Mouse (Mus musculus) forebrain, embryonic 16.5 days (tissue): ENCODE results near the gene Syngr1. TPM values are rescaled to one million over a fixed set of nuclear protein-coding genes. Genes with fewer than 3 reads are reported as not detected.

Experiments
- ATAC-seq: fragments of 200-750 bp; cut with Nextera tagmentation; 2 replicates; pipeline ENCODE4 v1.8.0; 2017; ENCODE audit warnings: mild to moderate bottlenecking, moderate library complexity
- H3K27ac ChIP-seq: fragments of 300-500 bp; sonication (generic); 2 replicates; pipeline ENCODE4 v1.5.1; 2014; ENCODE audit warnings: low read length, control low read depth
- H3K27me3 ChIP-seq: fragments of 300-500 bp; sonication (generic); replicated peaks from 2 replicates; pipeline ENCODE4 v1.6.1; 2014; ENCODE audit warnings: low read length; ENCODE audit not compliant: control insufficient read depth, insufficient read depth
- H3K36me3 ChIP-seq: fragments of 300-500 bp; sonication (generic); 2 replicates; pipeline ENCODE4 v1.6.1; 2014; ENCODE audit not compliant: control insufficient read depth, insufficient read depth
- H3K4me1 ChIP-seq: fragments of 300-500 bp; sonication (generic); replicated peaks from 2 replicates; pipeline ENCODE4 v1.6.1; 2014; ENCODE audit warnings: low read length; ENCODE audit not compliant: control insufficient read depth, insufficient read depth
- H3K4me2 ChIP-seq: fragments of 300-500 bp; sonication (generic); 2 replicates; pipeline ENCODE4 v1.6.1; 2014; ENCODE audit warnings: mild to moderate bottlenecking, low read length, control low read depth
- H3K4me3 ChIP-seq: fragments of 300-500 bp; sonication (generic); replicated peaks from 2 replicates; pipeline ENCODE4 v1.5.1; 2014; ENCODE audit warnings: mild to moderate bottlenecking, low read length, control low read depth
- H3K9ac ChIP-seq: fragments of 300-500 bp; sonication (generic); replicated peaks from 2 replicates; pipeline ENCODE4 v1.6.1; 2014; ENCODE audit warnings: low read depth, low read length, control low read depth
- H3K9me3 ChIP-seq: fragments of 300-500 bp; sonication (generic); 2 replicates; pipeline ENCODE4 v1.6.1; 2016; ENCODE audit warnings: low read length; ENCODE audit not compliant: control insufficient read depth
- WGBS: fragments of 180-500 bp; shearing (Covaris S2); extraction: QIAGEN DNeasy Blood & Tissue Kit; methylation state at CpG from one replicate; pipeline ENCODE4 v1.1.7; 2014; 5-methylcytosine and 5-hydroxymethylcytosine counted together
- polyA plus RNA-seq: library from polyadenylated mRNA; unstranded; fragments of >200 nt; fragmentation: Nextera tagmentation; extraction: Ambion mirVana; gene quantifications from 2 replicates; pipeline ENCODE4 v1.2.1, GENCODE M21; 2015

The Syngr1 gene
- polyA plus RNA-seq, 1 experiment from 2014 or later, result 58.4 TPM

DNA sequence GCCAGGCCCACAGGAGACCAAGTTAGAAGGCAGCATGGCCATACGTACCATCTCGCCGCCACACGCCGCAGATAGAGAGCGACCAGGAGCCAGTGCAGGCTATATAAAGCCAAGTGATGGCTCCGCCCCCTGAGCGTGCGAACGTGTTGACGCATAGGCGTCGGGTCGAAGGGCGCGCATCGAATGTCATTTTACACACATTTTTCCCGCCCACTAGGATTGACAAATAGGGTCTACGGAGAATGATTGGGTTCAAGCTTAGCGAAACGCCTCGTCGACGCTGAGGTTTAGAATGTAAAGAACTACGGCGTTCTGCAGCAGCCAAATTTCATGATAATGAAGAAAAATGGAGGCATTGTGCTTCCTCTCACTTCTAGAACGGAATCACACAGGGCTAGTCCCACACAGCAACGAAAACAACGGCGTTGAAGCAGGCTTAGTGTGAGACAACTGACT is 7.8 kb upstream of the Syngr1 start:
- under 1% methylated on average over 30 of the region's 30 CpGs for WGBS

DNA sequence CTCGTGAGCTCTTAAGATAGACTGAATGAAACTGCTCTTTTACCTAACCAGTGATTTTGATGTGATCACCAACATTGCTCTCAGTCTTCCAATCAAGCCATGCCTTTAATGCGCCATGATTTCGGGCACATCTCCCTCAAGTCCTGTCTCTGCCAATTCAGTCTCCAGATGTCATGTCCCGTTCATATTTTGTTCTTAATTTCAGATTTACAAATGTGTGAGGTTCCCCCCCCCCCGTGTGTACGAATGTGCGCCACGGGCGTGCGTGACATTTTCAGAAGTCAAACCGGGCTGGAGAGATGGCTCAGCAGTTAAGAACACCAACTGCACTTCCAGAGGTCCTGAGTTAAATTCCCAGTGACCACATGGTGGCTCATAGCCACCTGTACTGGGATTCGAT is 7.4 kb upstream of the Syngr1 start:
- H3K9me3 ChIP-seq, result no peaks in the 10 kb centered on the region
- peak overlapping the region; percentile 81 for H3K4me2 ChIP-seq
- peak overlapping the region; percentile 98 for H3K27ac ChIP-seq
- WGBS, result under 1% methylated on average over 12 of the region's 12 CpGs
- H3K9ac ChIP-seq, result peak overlapping the region; percentile 66
- H3K36me3 ChIP-seq, result peaks cover 21% of the 10 kb centered on the region
- no peaks in the 10 kb centered on the region for H3K27me3 ChIP-seq
- H3K4me3 ChIP-seq, result peak overlapping the region; percentile 56
- H3K4me1 ChIP-seq, result peaks cover 24% of the 10 kb centered on the region
- ATAC-seq, result peak; percentile 55

More for the DNA sequence above, 7.8 kb upstream of the Syngr1 start:
- peak overlapping the region; percentile 74 for H3K9ac ChIP-seq
- peak overlapping the region; percentile 98 for H3K27ac ChIP-seq
- peak overlapping the region; percentile 56 for H3K4me3 ChIP-seq
- H3K27me3 ChIP-seq, result no peaks in the 10 kb centered on the region
- ATAC-seq, result peak; percentile 97
- peaks cover 24% of the 10 kb centered on the region for H3K4me1 ChIP-seq
- no peaks in the 10 kb centered on the region for H3K9me3 ChIP-seq
- H3K4me2 ChIP-seq, result peak overlapping the region; percentile 81
- peaks cover 22% of the 10 kb centered on the region for H3K36me3 ChIP-seq

DNA sequence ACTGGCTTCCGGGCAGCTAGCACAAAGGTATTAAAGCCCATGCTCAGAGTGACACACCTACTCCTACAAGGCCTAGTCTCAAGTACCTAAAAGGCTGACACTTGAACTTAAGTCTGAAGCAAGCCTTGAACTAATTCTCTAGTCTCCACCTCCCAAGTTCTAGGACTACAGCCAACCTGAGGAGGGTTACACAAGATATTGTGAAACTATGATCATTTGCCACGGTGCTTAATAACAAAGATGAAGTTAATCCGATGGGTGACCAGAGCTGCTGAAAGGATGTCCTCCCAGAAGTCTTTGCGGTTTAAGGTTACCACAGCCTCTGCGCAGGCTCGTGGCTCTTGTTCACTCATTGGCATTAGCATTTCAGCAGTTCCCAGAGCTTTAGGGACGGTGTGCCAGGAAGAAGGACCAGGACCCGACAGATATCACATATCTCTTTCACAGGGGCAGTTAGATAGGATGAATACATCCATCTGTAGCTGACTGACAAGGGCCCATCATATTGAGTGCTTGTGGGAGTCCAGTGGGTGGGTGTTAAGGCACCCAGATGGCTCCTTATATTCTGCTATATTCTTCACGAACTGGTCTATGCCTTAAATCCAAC is 3.6 kb upstream of the Syngr1 start:
- no peak for ATAC-seq

DNA sequence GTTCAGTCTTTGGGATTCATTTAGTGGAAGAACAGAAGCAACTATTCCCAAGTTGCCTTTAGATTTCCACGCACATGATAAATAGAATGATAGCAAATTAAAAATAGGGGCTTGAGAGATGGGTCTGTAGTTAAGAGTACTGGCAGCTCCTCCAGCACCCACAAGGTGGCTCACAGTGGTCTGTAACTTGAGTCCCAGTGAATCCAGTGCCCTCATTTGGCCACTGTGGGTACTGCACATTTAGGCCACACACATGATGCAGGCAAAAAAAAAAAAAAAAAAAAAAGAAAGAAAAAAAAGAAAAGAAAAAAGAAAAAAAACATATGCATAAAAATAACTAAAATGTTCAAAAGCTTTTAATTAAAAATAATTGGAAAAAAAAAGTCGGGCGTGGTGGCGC is 2.5 kb upstream of the Syngr1 start:
- H3K9me3 ChIP-seq, result no peaks in the 10 kb centered on the region
- ATAC-seq, result peak; percentile 26; the same call in 1 of the 2 replicates

More for the DNA sequence above, 3.6 kb upstream of the Syngr1 start:
- WGBS, result 91% methylated on average over 9 of the region's 9 CpGs
- Histone ChIP-seq H3K4me2 (no peak overlapping the region), H3K36me3 (no peaks in the 10 kb centered on the region), H3K9me3 (no peaks in the 10 kb centered on the region), H3K27me3 (no peaks in the 10 kb centered on the region), H3K9ac (no peak overlapping the region), H3K27ac (no peak overlapping the region), H3K4me1 (peaks cover 13% of the 10 kb centered on the region), H3K4me3 (no peak overlapping the region)

DNA sequence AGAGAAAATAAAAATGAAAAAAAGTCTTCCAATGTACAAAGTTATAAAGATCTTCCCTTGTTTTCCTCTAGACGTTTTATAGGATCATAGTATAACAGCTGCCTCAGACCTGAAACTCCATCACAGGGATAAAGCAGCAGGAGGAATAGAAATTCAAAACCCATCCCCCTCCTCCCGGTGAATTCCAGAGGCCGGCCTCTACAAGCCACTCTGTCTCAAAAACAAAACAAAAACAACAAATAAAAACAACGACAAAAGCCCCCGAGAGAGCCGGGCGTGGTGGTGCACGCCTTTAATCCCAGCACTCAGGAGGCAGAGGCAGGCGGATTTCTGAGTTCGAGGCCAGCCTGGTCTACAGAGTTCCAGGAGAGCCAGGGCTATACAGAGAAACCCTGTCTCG is 979 bp upstream of the Syngr1 start:
- H3K4me1 ChIP-seq, result peaks cover 19% of the 10 kb centered on the region
- no peak overlapping the region for H3K27ac ChIP-seq
- H3K27me3 ChIP-seq, result no peaks in the 10 kb centered on the region
- H3K4me2 ChIP-seq, result no peak overlapping the region
- H3K9ac ChIP-seq, result no peak overlapping the region
- 78% methylated on average over 11 of the region's 11 CpGs for WGBS
- no peaks in the 10 kb centered on the region for H3K36me3 ChIP-seq
- no peaks in the 10 kb centered on the region for H3K9me3 ChIP-seq
- no peak overlapping the region for H3K4me3 ChIP-seq
- ATAC-seq, result no peak

More for the DNA sequence above, 2.5 kb upstream of the Syngr1 start:
- no peak overlapping the region for H3K9ac ChIP-seq
- H3K4me2 ChIP-seq, result no peak overlapping the region
- H3K4me3 ChIP-seq, result no peak overlapping the region
- H3K27ac ChIP-seq, result no peak overlapping the region
- WGBS, result 33% methylated on average over 4 of the region's 4 CpGs
- H3K27me3 ChIP-seq, result no peaks in the 10 kb centered on the region
- H3K36me3 ChIP-seq, result no peaks in the 10 kb centered on the region
- H3K4me1 ChIP-seq, result peaks cover 19% of the 10 kb centered on the region

DNA sequence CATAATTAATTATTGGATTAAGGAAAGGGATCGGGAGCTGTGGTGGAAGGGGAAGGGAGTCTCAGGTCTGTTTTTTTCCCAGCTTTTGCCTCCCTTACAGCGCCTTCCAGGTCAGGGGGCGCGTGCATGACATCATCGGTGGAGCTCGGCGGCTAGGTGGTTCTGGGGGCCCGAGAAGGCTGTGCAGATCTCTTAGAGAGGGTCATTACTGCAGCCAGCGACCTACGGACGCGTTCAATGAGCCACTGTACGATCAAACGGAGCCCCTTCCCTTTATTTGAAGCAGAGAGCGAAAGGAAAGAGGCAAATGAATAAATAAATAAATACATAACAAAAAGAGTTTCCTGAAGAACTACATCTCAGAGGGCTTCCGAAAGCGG is 403 bp upstream of the Syngr1 start:
- 0 out of 2 replicates have a peak, but pooled peaks have one; percentile 15 for ATAC-seq
- Histone ChIP-seq H3K36me3 (no peaks in the 10 kb centered on the region), H3K27me3 (no peaks in the 10 kb centered on the region), H3K4me3 (peak overlapping the region; percentile 58), H3K9me3 (no peaks in the 10 kb centered on the region), H3K9ac (peak overlapping the region; percentile 77), H3K27ac (no peak overlapping the region), H3K4me2 (peak overlapping the region; percentile 72), H3K4me1 (peaks cover 19% of the 10 kb centered on the region)
- WGBS, result 0% methylated on average over 17 of the region's 17 CpGs

DNA sequence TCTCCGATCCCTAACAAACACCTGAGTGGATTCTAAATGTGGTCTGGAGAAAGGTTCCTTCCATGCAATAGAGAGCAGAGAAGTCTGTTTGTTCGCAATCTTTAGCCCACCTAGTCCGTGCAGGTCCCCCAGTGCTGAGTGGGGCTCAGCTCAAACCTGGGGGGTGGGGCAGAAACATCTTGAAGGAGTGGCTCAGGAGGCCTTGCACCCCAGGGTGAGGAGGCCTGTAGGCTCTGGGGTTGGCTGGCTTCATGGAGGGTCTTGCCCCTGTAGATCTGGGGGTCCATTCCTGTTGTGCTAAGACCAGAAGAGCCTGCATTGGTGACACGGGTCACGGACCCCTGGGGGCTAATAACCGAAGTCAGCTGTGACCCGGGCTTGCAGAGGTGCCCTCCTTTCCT is 907 bp downstream of the Syngr1 start:
- Histone ChIP-seq H3K27ac (no peak overlapping the region), H3K4me2 (peak overlapping the region; percentile 72), H3K4me3 (peak overlapping the region; percentile 58), H3K27me3 (no peaks in the 10 kb centered on the region), H3K9me3 (no peaks in the 10 kb centered on the region), H3K36me3 (no peaks in the 10 kb centered on the region), H3K9ac (peak overlapping the region; percentile 77), H3K4me1 (peaks cover 23% of the 10 kb centered on the region)
- WGBS, result 22% methylated on average over 7 of the region's 7 CpGs
- peak; percentile 11; the same call in 1 of the 2 replicates for ATAC-seq

DNA sequence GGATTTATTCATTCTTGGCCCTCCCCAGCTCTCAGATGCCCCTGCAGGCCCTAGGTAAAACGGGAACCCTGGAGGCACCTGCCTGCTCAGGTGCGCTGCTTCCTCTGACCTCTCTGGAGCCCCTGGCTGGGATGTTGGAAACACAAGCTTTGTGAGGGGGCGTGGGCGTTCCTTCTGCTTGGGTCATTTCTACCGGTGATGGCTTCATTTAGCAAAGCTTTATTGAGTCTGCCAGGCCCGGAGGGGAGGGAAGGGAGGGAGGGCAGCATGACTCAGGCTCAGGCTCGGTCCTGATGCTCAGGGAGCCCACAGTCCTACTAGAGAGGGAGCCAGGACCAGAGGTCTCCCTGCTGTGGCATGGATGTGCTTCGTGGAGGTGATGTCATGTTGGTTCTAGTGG is 1.5 kb downstream of the Syngr1 start:
- Histone ChIP-seq H3K36me3 (no peaks in the 10 kb centered on the region), H3K9ac (peak overlapping the region; percentile 77), H3K27me3 (no peaks in the 10 kb centered on the region), H3K4me1 (peaks cover 28% of the 10 kb centered on the region), H3K4me3 (peak overlapping the region; percentile 58), H3K9me3 (no peaks in the 10 kb centered on the region), H3K27ac (no peak overlapping the region), H3K4me2 (peak overlapping the region; percentile 72)
- 20% methylated on average over 8 of the region's 8 CpGs for WGBS
- ATAC-seq, result no peak

DNA sequence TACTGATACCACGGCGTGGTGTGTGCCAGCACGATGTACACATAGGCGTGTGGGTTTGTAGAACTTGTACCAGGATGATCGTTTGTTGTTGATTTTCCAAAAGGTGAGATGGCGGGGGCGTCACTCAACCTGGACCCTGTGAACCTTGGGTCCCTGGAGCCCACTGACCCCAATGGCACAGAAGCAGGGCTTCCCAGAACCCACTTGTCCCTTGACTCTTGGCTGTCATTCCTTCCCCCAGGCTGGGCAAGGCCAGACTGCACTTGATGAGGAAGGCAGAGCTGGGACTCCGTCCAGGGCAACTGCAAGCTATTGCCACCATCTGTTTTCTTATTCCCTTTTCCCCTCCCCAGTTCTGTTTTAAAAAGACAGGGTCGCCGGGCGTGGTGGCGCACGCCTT is 3.1 kb downstream of the Syngr1 start:
- Histone ChIP-seq H3K4me2 (no peak overlapping the region), H3K9me3 (no peaks in the 10 kb centered on the region), H3K27ac (no peak overlapping the region), H3K4me3 (no peak overlapping the region), H3K27me3 (no peaks in the 10 kb centered on the region), H3K4me1 (peaks cover 34% of the 10 kb centered on the region), H3K9ac (no peak overlapping the region), H3K36me3 (no peaks in the 10 kb centered on the region)
- WGBS, result 89% methylated on average over 13 of the region's 13 CpGs
- no peak for ATAC-seq
